Mouse (Mus musculus) hindbrain, embryonic 14.5 days (tissue): ENCODE measurements around the gene Sec24c. TPM values are rescaled to one million over a fixed set of nuclear protein-coding genes. Genes with fewer than 3 reads are reported as not detected.
A peak's percentile ranks its signal among the peaks of the same experiment; 100 is the strongest.

Source experiments
- ATAC-seq: fragments of 200-750 bp; cut with Nextera tagmentation; 2 replicates; pipeline ENCODE4 v1.8.0; 2017; ENCODE audit warnings: moderate number of reproducible peaks, mild to moderate bottlenecking, moderate TSS enrichment, moderate library complexity; ENCODE audit not compliant: low FRiP score
- DNase-seq: peaks from one replicate; pipeline ENCODE4 v3.0.0-alpha.2; 2015; ENCODE audit warnings: low spot score
- H3K27ac ChIP-seq: fragments of 300-500 bp; sonication (generic); 2 replicates; pipeline ENCODE4 v1.5.1; 2014; ENCODE audit warnings: mild to moderate bottlenecking, moderate library complexity
- H3K27me3 ChIP-seq: fragments of 300-500 bp; sonication (generic); 2 replicates; pipeline ENCODE4 v1.6.1; 2014; ENCODE audit warnings: mild to moderate bottlenecking, low read length, mixed read lengths; ENCODE audit not compliant: control insufficient read depth, insufficient read depth
- H3K36me3 ChIP-seq: fragments of 300-500 bp; sonication (generic); replicated peaks from 2 replicates; pipeline ENCODE4 v1.6.1; 2014; ENCODE audit not compliant: control insufficient read depth, insufficient read depth
- H3K4me1 ChIP-seq: fragments of 300-500 bp; sonication (generic); replicated peaks from 2 replicates; pipeline ENCODE4 v1.6.1; 2014; ENCODE audit warnings: antibody characterized with exemption, low read length, mixed read lengths; ENCODE audit not compliant: control insufficient read depth, insufficient read depth
- H3K4me2 ChIP-seq: fragments of 300-500 bp; sonication (generic); replicated peaks from 2 replicates; pipeline ENCODE4 v1.6.1; 2014; ENCODE audit warnings: mild to moderate bottlenecking, moderate library complexity
- H3K4me3 ChIP-seq: fragments of 300-500 bp; sonication (generic); replicated peaks from 2 replicates; pipeline ENCODE4 v1.5.1; 2014; ENCODE audit warnings: mild to moderate bottlenecking, low read length
- H3K9ac ChIP-seq: fragments of 300-500 bp; sonication (generic); 2 replicates; pipeline ENCODE4 v1.6.1; 2014
- H3K9me3 ChIP-seq: fragments of 300-500 bp; sonication (generic); 2 replicates; pipeline ENCODE4 v1.6.1; 2016; ENCODE audit warnings: low read length; ENCODE audit not compliant: control insufficient read depth
- WGBS: fragments of 180-500 bp; shearing (Covaris S2); extraction: QIAGEN DNeasy Blood & Tissue Kit; methylation state at CpG from one replicate; pipeline ENCODE4 v1.1.7; 2014; 5-methylcytosine and 5-hydroxymethylcytosine counted together
- polyA plus RNA-seq: library from polyadenylated mRNA; unstranded; fragments of >200 nt; fragmentation: Nextera tagmentation; extraction: Ambion mirVana; gene quantifications from 2 replicates; pipeline ENCODE4 v1.2.1, GENCODE M21; 2014

Gene Sec24c
- polyA plus RNA-seq, 1 experiment from 2014 or later: 87.1 TPM

GRCm38 (mm10) chr14:20693589-20694101 is 19.5 kb downstream of the Sec24c start:
- no peak for ATAC-seq
- no peak overlapping the region for H3K4me3 ChIP-seq
- H3K4me1 ChIP-seq: peaks cover 29% of the 10 kb centered on the region
- H3K27me3 ChIP-seq: no peaks in the 10 kb centered on the region
- DNase-seq: no peak
- H3K9me3 ChIP-seq: no peaks in the 10 kb centered on the region
- no peak overlapping the region for H3K27ac ChIP-seq
- H3K9ac ChIP-seq: no peak overlapping the region
- H3K4me2 ChIP-seq: no peak overlapping the region
- peaks cover 55% of the 10 kb centered on the region for H3K36me3 ChIP-seq
- WGBS: 92% methylated on average over 10 of the region's 10 CpGs

- Histone ChIP-seq H3K4me3 (peak overlapping the region; percentile 86), H3K36me3 (peaks cover 49% of the 10 kb centered on the region), H3K27me3 (no peaks in the 10 kb centered on the region), H3K9me3 (no peaks in the 10 kb centered on the region), H3K9ac (peak overlapping the region; percentile 94), H3K27ac (peak overlapping the region; percentile 99), H3K4me1 (peaks cover 35% of the 10 kb centered on the region), H3K4me2 (peak overlapping the region; percentile 79)
- DNase-seq: no peak
- ATAC-seq: peak; percentile 22
- WGBS: 51% methylated on average over 13 of the region's 13 CpGs
These were observed 20.2 kb downstream of the Sec24c start for GRCm38 (mm10) chr14:20694185-20694883.

GRCm38 (mm10) chr14:20694884-20695760 is 21.0 kb downstream of the Sec24c start, which contains the start of gene Fut11:
Gene Fut11, plus strand, starts transcription at chr14:20694968.
- under 1% methylated on average over 108 of the region's 111 CpGs for WGBS
- DNase-seq: peak; percentile 87
- Histone ChIP-seq H3K27ac (peak within 1 kb of the TSS; percentile 99), H3K27me3 (no peaks in the 10 kb centered on the region), H3K36me3 (peaks cover 42% of the 10 kb centered on the region), H3K4me1 (peaks cover 43% of the 10 kb centered on the region), H3K4me3 (peak within 1 kb of the TSS; percentile 86), H3K4me2 (peak within 1 kb of the TSS; percentile 79), H3K9me3 (no peaks in the 10 kb centered on the region), H3K9ac (peak within 1 kb of the TSS; percentile 94)
- ATAC-seq: peak; percentile 92

- peaks cover 48% of the 10 kb centered on the region for H3K4me1 ChIP-seq
- peak overlapping the region; percentile 99 for H3K27ac ChIP-seq
- peak overlapping the region; percentile 94 for H3K9ac ChIP-seq
- peak overlapping the region; percentile 86 for H3K4me3 ChIP-seq
- H3K27me3 ChIP-seq: no peaks in the 10 kb centered on the region
- DNase-seq: peak; percentile 34
- WGBS: 12% methylated on average over 27 of the region's 27 CpGs
- ATAC-seq: no peak; the same call in 1 of the 2 replicates
- peaks cover 39% of the 10 kb centered on the region for H3K36me3 ChIP-seq
- H3K9me3 ChIP-seq: no peaks in the 10 kb centered on the region
- H3K4me2 ChIP-seq: peak overlapping the region; percentile 79
These were observed 21.8 kb downstream of the Sec24c start for GRCm38 (mm10) chr14:20695761-20696520.

GRCm38 (mm10) chr14:20696986-20697385 is 22.9 kb downstream of the Sec24c start:
- Histone ChIP-seq H3K27me3 (no peaks in the 10 kb centered on the region), H3K9ac (peak overlapping the region; percentile 94), H3K36me3 (peaks cover 29% of the 10 kb centered on the region), H3K4me1 (peaks cover 59% of the 10 kb centered on the region), H3K4me2 (peak overlapping the region; percentile 79), H3K9me3 (no peaks in the 10 kb centered on the region), H3K4me3 (peak overlapping the region; percentile 86), H3K27ac (peak overlapping the region; percentile 16; the same call in 1 of the 2 replicates)
- DNase-seq: peak; percentile 71
- 7% methylated on average over 1 of the region's 1 CpGs for WGBS
- ATAC-seq: no peak

GRCm38 (mm10) chr14:20698515-20698914 is 24.4 kb downstream of the Sec24c start:
- WGBS: 90% methylated on average over 2 of the region's 2 CpGs

GRCm38 (mm10) chr14:20700362-20700761 is 26.3 kb downstream of the Sec24c start:
- no peaks in the 10 kb centered on the region for H3K27me3 ChIP-seq
- no peak overlapping the region for H3K4me3 ChIP-seq
- H3K9me3 ChIP-seq: no peaks in the 10 kb centered on the region
- ATAC-seq (no peak), DNase-seq (no peak)
- no peak overlapping the region for H3K4me2 ChIP-seq
- no peak overlapping the region for H3K27ac ChIP-seq
- H3K4me1 ChIP-seq: peaks cover 59% of the 10 kb centered on the region
- WGBS: 89% methylated on average over 3 of the region's 3 CpGs
- H3K36me3 ChIP-seq: peaks cover 21% of the 10 kb centered on the region
- H3K9ac ChIP-seq: no peak overlapping the region

More at GRCm38 (mm10) chr14:20698515-20698914, 24.4 kb downstream of the Sec24c start:
- Histone ChIP-seq H3K36me3 (peaks cover 13% of the 10 kb centered on the region), H3K9me3 (no peaks in the 10 kb centered on the region), H3K4me1 (peaks cover 62% of the 10 kb centered on the region), H3K27ac (no peak overlapping the region), H3K9ac (peak overlapping the region; percentile 94; the same call in 1 of the 2 replicates), H3K4me3 (no peak overlapping the region), H3K4me2 (peak overlapping the region; percentile 79), H3K27me3 (no peaks in the 10 kb centered on the region)
- DNase-seq: no peak
- no peak for ATAC-seq

- Histone ChIP-seq H3K9ac (peak overlapping the region; percentile 91), H3K4me3 (peak overlapping the region; percentile 88)
- 85% methylated on average over 8 of the region's 8 CpGs for WGBS
These were observed 27.4 kb downstream of the Sec24c start for GRCm38 (mm10) chr14:20701554-20701953.

More at GRCm38 (mm10) chr14:20701554-20701953, 27.4 kb downstream of the Sec24c start:
- Histone ChIP-seq H3K27ac (no peak overlapping the region), H3K27me3 (no peaks in the 10 kb centered on the region), H3K9me3 (no peaks in the 10 kb centered on the region), H3K36me3 (peaks cover 23% of the 10 kb centered on the region), H3K4me1 (peaks cover 52% of the 10 kb centered on the region), H3K4me2 (peak overlapping the region; percentile 64)
- DNase-seq: no peak
- ATAC-seq: no peak
